Mouse (Mus musculus) kidney, embryonic 14.5 days (tissue): ENCODE results near the gene Mast3. TPM values are rescaled to one million over a fixed set of nuclear protein-coding genes. Genes with fewer than 3 reads are reported as not detected.
A peak's percentile ranks its signal among the peaks of the same experiment; 100 is the strongest.

Source experiments
- ATAC-seq: fragments of 200-750 bp; cut with Nextera tagmentation; 2 replicates; pipeline ENCODE4 v1.8.0; 2017; ENCODE audit warnings: moderate number of reproducible peaks, mild to moderate bottlenecking, moderate TSS enrichment, moderate library complexity; ENCODE audit not compliant: low FRiP score, low TSS enrichment
- H3K27ac ChIP-seq: fragments of 300-500 bp; sonication (generic); 2 replicates; pipeline ENCODE4 v1.5.1; 2014; ENCODE audit warnings: low read depth, mild to moderate bottlenecking, low read length, moderate library complexity, mixed read lengths
- H3K27me3 ChIP-seq: fragments of 300-500 bp; sonication (generic); 2 replicates; pipeline ENCODE4 v1.6.1; 2014; ENCODE audit warnings: mild to moderate bottlenecking, low read length; ENCODE audit not compliant: control insufficient read depth, insufficient read depth
- H3K36me3 ChIP-seq: fragments of 300-500 bp; sonication (generic); 2 replicates; pipeline ENCODE4 v1.6.1; 2014; ENCODE audit warnings: low read length, mixed read lengths; ENCODE audit not compliant: control insufficient read depth, insufficient read depth
- H3K4me1 ChIP-seq: fragments of 300-500 bp; sonication (generic); 2 replicates; pipeline ENCODE4 v1.6.1; 2014; ENCODE audit warnings: low read length, mixed read lengths; ENCODE audit not compliant: control insufficient read depth, insufficient read depth
- H3K4me2 ChIP-seq: fragments of 300-500 bp; sonication (generic); replicated peaks from 2 replicates; pipeline ENCODE4 v1.6.1; 2014; ENCODE audit warnings: low read depth, mild to moderate bottlenecking, low read length
- H3K4me3 ChIP-seq: fragments of 300-500 bp; sonication (generic); 2 replicates; pipeline ENCODE4 v1.5.1; 2014; ENCODE audit warnings: mild to moderate bottlenecking, low read length
- H3K9ac ChIP-seq: fragments of 300-500 bp; sonication (generic); 2 replicates; pipeline ENCODE4 v1.6.1; 2014; ENCODE audit warnings: low read depth, mild to moderate bottlenecking, low read length, moderate library complexity
- H3K9me3 ChIP-seq: fragments of 300-500 bp; sonication (generic); 2 replicates; pipeline ENCODE4 v1.6.1; 2016; ENCODE audit warnings: low read length; ENCODE audit not compliant: control insufficient read depth
- WGBS: fragments of 180-500 bp; shearing (Covaris S2); extraction: QIAGEN DNeasy Blood & Tissue Kit; methylation state at CpG from one replicate; pipeline ENCODE4 v1.1.7; 2014; 5-methylcytosine and 5-hydroxymethylcytosine counted together
- polyA plus RNA-seq: library from polyadenylated mRNA; unstranded; fragments of >200 nt; fragmentation: Nextera tagmentation; extraction: Ambion mirVana; gene quantifications from 2 replicates; pipeline ENCODE4 v1.2.1, GENCODE M21; 2014

Mast3 gene
- polyA plus RNA-seq, 1 experiment from 2014 or later: 17.2 TPM

DNA sequence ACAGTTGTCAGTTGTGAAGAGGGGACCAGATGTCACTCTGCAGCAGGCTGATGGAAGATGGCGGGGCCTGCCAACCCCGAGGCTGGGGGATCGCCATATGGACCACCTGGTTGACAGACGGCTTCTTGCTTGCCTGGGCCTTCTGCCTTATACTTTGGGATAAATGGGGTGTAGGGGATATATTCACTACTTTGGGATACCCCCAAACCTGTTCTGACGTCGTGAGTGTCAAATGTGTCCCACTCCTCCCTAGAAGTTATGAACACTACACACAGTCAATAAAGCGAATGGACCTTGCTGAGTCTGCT, 46.6 kb downstream of the Mast3 start:
- H3K4me2 ChIP-seq: no peak overlapping the region
- 84% methylated on average over 7 of the region's 7 CpGs for WGBS
- peaks cover 33% of the 10 kb centered on the region for H3K4me1 ChIP-seq

DNA sequence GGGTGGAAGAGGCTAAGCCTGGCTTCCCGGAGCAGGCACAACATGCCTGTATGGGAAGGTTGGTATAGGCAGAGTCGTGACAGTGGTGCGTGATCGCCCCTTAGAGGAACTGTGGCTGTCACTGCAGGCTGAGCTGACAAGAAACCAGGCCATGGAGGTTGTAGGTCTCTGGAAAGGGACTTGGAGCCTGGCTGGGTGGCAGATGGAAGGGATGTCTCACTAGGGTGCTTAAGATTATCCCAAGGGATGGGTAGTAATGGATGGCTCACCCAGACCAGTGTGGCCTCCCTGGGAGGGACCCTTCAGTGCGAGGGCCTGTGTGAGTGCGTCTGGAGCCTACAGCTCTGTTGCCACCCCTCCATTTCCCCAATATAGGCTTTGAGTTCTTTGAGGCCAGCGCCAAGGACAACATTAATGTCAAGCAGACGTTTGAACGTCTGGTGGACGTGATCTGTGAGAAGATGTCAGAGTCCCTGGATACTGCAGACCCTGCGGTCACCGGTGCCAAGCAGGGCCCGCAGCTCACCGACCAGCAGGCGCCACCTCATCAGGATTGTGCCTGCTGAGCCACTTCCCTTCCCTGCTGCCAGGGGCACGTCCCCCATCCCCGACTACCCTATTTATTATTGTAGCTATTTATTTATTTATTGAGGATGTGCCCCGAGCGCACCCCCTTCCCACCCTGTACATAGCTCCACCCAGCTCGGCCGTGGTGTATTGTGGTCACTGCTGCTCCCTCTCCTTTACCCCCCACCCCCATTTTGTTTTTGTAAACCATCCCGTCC, 47.1 kb downstream of the Mast3 start:
- Histone ChIP-seq H3K9me3 (no peaks in the 10 kb centered on the region), H3K4me1 (peaks cover 37% of the 10 kb centered on the region), H3K36me3 (peaks cover 14% of the 10 kb centered on the region; the same call in 1 of the 2 replicates), H3K4me2 (no peak overlapping the region), H3K9ac (no peak overlapping the region), H3K27ac (no peak overlapping the region), H3K4me3 (no peak overlapping the region), H3K27me3 (no peaks in the 10 kb centered on the region)
- WGBS: 76% methylated on average over 22 of the region's 22 CpGs
- ATAC-seq: no peak

More for the DNA sequence above, 46.6 kb downstream of the Mast3 start:
- no peak overlapping the region for H3K9ac ChIP-seq
- H3K4me3 ChIP-seq: no peak overlapping the region
- H3K9me3 ChIP-seq: no peaks in the 10 kb centered on the region
- ATAC-seq: no peak
- no peaks in the 10 kb centered on the region for H3K27me3 ChIP-seq
- H3K36me3 ChIP-seq: peaks cover 14% of the 10 kb centered on the region; the same call in 1 of the 2 replicates
- no peak overlapping the region for H3K27ac ChIP-seq

DNA sequence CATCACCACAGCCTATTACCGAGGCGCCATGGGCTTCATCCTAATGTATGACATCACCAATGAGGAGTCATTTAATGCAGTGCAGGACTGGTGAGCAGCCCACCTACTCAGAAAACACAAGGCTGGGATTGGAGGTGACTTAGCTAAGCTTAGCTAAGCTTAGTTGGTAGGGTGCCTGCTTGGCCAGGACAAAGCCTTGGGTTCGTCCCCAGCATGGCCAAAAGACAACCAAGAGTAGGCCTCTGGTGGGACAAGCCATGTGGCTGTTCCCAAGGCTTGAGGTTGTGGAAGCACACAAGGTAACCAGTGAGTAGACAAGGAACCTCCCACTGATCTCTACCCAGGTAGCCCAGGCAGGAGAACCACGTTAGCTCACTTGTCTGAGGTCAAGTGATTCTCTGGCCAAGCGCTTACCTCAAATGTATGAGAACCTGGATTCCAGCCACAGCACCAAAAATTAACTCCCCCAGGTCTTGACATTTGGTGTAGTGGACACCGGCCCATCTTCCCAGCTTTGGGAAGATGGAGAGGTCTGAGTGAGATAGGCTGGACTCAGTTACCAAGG, 48.3 kb downstream of the Mast3 start:
- WGBS: 89% methylated on average over 6 of the region's 6 CpGs
- Histone ChIP-seq H3K4me2 (no peak overlapping the region), H3K4me3 (no peak overlapping the region), H3K27me3 (no peaks in the 10 kb centered on the region), H3K9me3 (no peaks in the 10 kb centered on the region), H3K36me3 (peaks cover 14% of the 10 kb centered on the region; the same call in 1 of the 2 replicates), H3K27ac (no peak overlapping the region), H3K4me1 (peaks cover 42% of the 10 kb centered on the region), H3K9ac (no peak overlapping the region)
- no peak for ATAC-seq

DNA sequence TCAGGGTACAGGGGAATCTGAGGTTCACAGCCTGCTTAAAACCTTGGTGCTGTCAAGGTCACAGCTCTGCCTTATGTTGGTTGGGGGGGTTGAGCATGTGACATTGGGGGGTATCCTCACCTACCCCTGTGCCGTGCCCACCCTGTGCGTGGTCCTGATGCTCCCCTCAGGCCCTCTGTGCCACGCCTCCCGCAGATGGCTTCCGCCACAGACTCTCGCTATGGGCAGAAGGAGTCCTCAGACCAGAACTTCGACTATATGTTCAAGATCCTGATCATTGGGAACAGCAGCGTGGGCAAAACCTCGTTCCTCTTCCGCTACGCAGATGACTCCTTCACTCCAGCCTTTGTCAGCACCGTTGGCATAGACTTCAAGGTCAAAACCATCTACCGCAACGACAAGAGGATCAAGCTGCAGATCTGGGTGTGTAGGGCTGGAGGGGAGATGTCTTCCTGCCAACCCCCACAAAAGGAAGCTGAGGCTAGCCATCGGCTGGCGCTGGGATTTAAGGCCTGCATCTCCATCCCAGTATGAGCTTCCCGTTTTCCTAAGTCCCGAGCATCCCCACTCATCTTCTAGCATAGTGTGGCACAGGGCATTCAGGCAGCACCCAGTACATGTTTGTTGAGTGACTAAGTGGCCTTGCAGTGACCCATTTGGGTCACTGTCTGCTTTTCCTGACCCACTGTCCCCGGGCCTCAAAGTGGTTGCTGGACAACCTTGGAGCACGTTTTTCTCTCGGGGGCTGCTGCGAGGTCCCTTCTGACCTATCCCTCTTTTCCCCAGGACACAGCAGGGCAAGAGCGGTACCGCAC, 49.0 kb downstream of the Mast3 start:
- Histone ChIP-seq H3K4me1 (peaks cover 42% of the 10 kb centered on the region), H3K9me3 (no peaks in the 10 kb centered on the region), H3K27ac (no peak overlapping the region), H3K4me3 (peak overlapping the region; percentile 58; the same call in 1 of the 2 replicates), H3K4me2 (no peak overlapping the region), H3K27me3 (no peaks in the 10 kb centered on the region), H3K36me3 (peaks cover 14% of the 10 kb centered on the region; the same call in 1 of the 2 replicates), H3K9ac (no peak overlapping the region)
- no peak for ATAC-seq
- 87% methylated on average over 24 of the region's 24 CpGs for WGBS

DNA sequence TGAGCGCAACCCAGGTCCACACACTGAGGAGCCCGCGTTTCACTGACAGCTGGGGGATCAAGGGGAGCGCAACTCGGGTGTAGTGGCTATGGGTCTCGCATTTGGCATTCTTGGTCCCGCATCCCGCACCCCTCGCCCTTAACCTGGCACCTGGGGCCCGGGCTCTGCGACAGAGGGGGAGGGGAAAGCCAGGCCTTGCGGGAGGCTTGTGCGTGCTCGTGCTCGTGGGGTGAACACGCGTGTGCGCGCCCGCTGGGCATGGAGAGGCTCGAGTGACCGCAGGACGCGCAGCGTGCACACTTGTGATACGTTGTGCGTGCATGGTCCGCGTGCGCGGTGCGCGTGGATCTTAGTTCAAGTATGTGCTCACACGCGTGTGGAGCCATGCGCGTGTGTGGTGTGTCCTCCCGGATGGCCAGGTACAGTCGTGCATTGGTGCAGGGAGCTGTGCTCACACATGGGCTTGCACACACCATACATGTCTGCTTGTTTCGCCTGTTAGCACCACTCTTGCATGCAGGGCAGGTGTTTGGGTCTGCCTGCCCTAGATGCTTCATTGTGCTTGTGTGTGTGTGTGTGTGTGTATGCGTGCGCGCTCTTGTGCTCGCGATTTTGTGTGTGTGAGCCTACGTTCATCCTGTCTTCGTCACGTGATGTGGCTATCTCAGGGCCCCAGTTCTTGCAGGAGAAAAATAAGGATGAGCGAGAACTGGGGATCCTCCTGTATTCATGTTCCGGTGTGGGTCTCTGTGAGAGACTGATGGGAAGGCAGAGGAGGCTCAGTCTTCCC, 49.8 kb downstream of the Mast3 start:
- ATAC-seq: peak; percentile 36; the same call in 1 of the 2 replicates
- no peaks in the 10 kb centered on the region for H3K27me3 ChIP-seq

DNA sequence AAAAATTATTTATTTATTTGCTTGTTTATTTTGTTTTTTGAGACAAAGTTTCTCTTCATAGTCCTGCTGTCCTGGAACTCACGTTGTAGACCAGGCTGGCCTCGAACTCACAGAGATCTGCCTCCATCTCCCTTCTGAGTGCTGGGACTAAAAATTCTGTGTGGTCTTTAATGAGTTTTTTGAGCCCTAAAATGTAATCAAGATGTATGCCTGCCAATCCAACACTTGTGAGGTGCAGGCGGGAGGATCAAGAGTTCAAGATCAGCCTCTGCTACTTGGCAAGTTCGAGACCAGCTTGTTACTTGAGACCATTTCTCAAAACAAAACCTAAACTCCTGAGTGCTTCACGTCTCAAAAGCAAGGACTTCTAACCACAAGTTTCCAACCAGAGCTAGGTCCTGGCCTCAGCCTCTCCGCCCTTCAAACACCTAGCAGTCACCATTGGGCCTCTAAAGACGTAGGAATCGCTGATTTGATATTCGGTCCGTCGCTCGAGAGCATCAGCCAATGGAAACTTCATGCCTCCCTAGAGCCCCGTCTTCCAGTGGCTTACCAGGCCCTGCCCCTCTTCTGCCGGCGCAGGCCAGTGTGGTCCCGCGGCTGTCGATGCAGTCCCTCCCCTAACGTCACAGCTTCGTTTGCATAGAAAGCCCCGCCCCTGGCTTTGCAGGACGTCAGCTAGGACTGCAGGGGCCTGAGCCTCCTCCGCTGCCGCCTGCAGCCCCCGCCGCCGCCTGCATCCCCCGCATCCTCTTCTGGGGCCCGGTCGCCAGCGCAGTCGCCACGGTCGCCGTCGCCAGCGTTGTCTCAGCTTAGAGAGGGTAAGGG, 50.6 kb downstream of the Mast3 start, which contains the start of gene Rab3a:
Gene Rab3a, plus strand, starts transcription at position 637 of the 828 bp plus-strand sequence.
- Histone ChIP-seq H3K4me1 (peaks cover 30% of the 10 kb centered on the region), H3K27me3 (no peaks in the 10 kb centered on the region), H3K27ac (peak within 1 kb of the TSS; percentile 83), H3K9me3 (no peaks in the 10 kb centered on the region), H3K4me3 (peak within 1 kb of the TSS; percentile 58), H3K9ac (peak within 1 kb of the TSS; percentile 77), H3K36me3 (peaks cover 14% of the 10 kb centered on the region; the same call in 1 of the 2 replicates), H3K4me2 (peak within 1 kb of the TSS; percentile 90)
- WGBS: 8% methylated on average over 37 of the region's 37 CpGs
- ATAC-seq: peak; percentile 97

More for the DNA sequence above, 49.8 kb downstream of the Mast3 start:
- H3K36me3 ChIP-seq: peaks cover 14% of the 10 kb centered on the region; the same call in 1 of the 2 replicates
- H3K9me3 ChIP-seq: no peaks in the 10 kb centered on the region
- H3K4me3 ChIP-seq: peak overlapping the region; percentile 58
- H3K4me2 ChIP-seq: peak overlapping the region; percentile 90
- H3K4me1 ChIP-seq: peaks cover 38% of the 10 kb centered on the region
- no peak overlapping the region for H3K27ac ChIP-seq
- H3K9ac ChIP-seq: peak overlapping the region; percentile 77
- 14% methylated on average over 50 of the region's 50 CpGs for WGBS

DNA sequence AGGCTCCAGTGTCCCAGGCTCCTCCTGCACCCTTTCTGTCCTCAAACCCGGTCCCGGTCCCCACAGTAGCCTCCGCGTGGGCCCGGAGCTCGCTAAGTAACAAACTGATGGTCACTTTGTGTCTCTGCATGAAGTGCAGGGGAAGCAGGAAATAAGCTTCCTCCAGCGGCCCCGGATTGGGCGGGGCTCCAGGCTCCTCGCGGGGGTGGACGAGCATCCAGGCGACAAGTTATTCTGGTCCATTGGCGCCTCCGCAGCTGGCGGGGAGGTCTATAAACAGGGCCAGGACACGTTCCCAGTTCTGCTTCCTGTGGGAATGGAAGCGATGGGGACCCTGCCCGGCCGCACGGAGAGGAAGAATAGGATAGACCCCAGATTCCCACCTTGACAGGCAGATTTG, 51.7 kb downstream of the Mast3 start:
- Histone ChIP-seq H3K36me3 (peaks cover 13% of the 10 kb centered on the region; the same call in 1 of the 2 replicates), H3K4me1 (peaks cover 23% of the 10 kb centered on the region), H3K9me3 (no peaks in the 10 kb centered on the region), H3K27me3 (no peaks in the 10 kb centered on the region), H3K4me2 (peak overlapping the region; percentile 36), H3K27ac (peak overlapping the region; percentile 83), H3K9ac (peak overlapping the region; percentile 42; the same call in 1 of the 2 replicates), H3K4me3 (peak overlapping the region; percentile 17; the same call in 1 of the 2 replicates)
- ATAC-seq: no peak
- 5% methylated on average over 21 of the region's 21 CpGs for WGBS
